Mouse (Mus musculus) kidney, embryonic 14.5 days (tissue): ENCODE measurements around the gene Cmtm1. TPM values are rescaled to one million over a fixed set of nuclear protein-coding genes. Genes with fewer than 3 reads are reported as not detected.
"Not testable (repeated sequence)": the region's sequence is repeated elsewhere in the genome, so short reads cannot be mapped to it uniquely, and the experiment has no call there.

Experiments used
- ATAC-seq: fragments of 200-750 bp; cut with Nextera tagmentation; 2 replicates; pipeline ENCODE4 v1.8.0; 2017; ENCODE audit warnings: moderate number of reproducible peaks, mild to moderate bottlenecking, moderate TSS enrichment, moderate library complexity; ENCODE audit not compliant: low FRiP score, low TSS enrichment
- H3K27ac ChIP-seq: fragments of 300-500 bp; sonication (generic); 2 replicates; pipeline ENCODE4 v1.5.1; 2014; ENCODE audit warnings: low read depth, mild to moderate bottlenecking, low read length, moderate library complexity, mixed read lengths
- H3K27me3 ChIP-seq: fragments of 300-500 bp; sonication (generic); 2 replicates; pipeline ENCODE4 v1.6.1; 2014; ENCODE audit warnings: mild to moderate bottlenecking, low read length; ENCODE audit not compliant: control insufficient read depth, insufficient read depth
- H3K36me3 ChIP-seq: fragments of 300-500 bp; sonication (generic); 2 replicates; pipeline ENCODE4 v1.6.1; 2014; ENCODE audit warnings: low read length, mixed read lengths; ENCODE audit not compliant: control insufficient read depth, insufficient read depth
- H3K4me1 ChIP-seq: fragments of 300-500 bp; sonication (generic); 2 replicates; pipeline ENCODE4 v1.6.1; 2014; ENCODE audit warnings: low read length, mixed read lengths; ENCODE audit not compliant: control insufficient read depth, insufficient read depth
- H3K4me2 ChIP-seq: fragments of 300-500 bp; sonication (generic); replicated peaks from 2 replicates; pipeline ENCODE4 v1.6.1; 2014; ENCODE audit warnings: low read depth, mild to moderate bottlenecking, low read length
- H3K4me3 ChIP-seq: fragments of 300-500 bp; sonication (generic); 2 replicates; pipeline ENCODE4 v1.5.1; 2014; ENCODE audit warnings: mild to moderate bottlenecking, low read length
- H3K9ac ChIP-seq: fragments of 300-500 bp; sonication (generic); 2 replicates; pipeline ENCODE4 v1.6.1; 2014; ENCODE audit warnings: low read depth, mild to moderate bottlenecking, low read length, moderate library complexity
- H3K9me3 ChIP-seq: fragments of 300-500 bp; sonication (generic); 2 replicates; pipeline ENCODE4 v1.6.1; 2016; ENCODE audit warnings: low read length; ENCODE audit not compliant: control insufficient read depth
- WGBS: fragments of 180-500 bp; shearing (Covaris S2); extraction: QIAGEN DNeasy Blood & Tissue Kit; methylation state at CpG from one replicate; pipeline ENCODE4 v1.1.7; 2014; 5-methylcytosine and 5-hydroxymethylcytosine counted together
- polyA plus RNA-seq: library from polyadenylated mRNA; unstranded; fragments of >200 nt; fragmentation: Nextera tagmentation; extraction: Ambion mirVana; gene quantifications from 2 replicates; pipeline ENCODE4 v1.2.1, GENCODE M21; 2014

Cmtm1 gene
- polyA plus RNA-seq, 1 experiment from 2014 or later, result not detected

DNA sequence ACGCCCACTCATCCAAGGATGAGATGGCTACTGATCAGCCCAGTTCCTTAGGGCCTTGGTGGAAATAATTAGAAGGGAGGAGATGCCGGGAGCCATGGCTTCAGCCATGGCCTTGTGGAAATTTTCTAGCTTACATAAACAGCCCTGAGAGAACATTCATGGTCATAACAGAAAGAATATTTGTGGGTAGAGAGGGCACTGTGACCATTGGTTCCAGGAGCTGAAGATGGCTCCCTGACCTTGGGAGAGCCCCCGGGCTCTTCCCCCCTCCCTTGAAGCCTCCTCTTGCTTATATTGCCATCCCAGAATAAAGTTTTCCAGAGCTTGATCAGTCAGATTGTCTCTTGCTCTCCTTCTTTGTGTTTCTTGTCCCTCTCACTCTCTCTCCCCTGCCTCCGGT, 7.4 kb downstream of the Cmtm1 start:
- H3K36me3 ChIP-seq, H3K27me3 ChIP-seq, H3K4me3 ChIP-seq, H3K9me3 ChIP-seq, H3K27ac ChIP-seq, H3K4me2 ChIP-seq, H3K9ac ChIP-seq, H3K4me1 ChIP-seq, ATAC-seq: not testable (repeated sequence)
- WGBS, result 90% methylated on average over 4 of the region's 4 CpGs

- not testable (repeated sequence) for H3K27ac ChIP-seq, ATAC-seq, H3K4me1 ChIP-seq, H3K9ac ChIP-seq, H3K4me3 ChIP-seq, H3K36me3 ChIP-seq, H3K9me3 ChIP-seq, H3K27me3 ChIP-seq, H3K4me2 ChIP-seq
- WGBS, result 23% methylated on average over 3 of the region's 3 CpGs
These were observed 8.4 kb downstream of the Cmtm1 start for GRCm38 (mm10) chr8:104301577-104301976.

GRCm38 (mm10) chr8:104294396-104294795, 15.5 kb downstream of the Cmtm1 start:
- WGBS, result 81% methylated on average over 1 of the region's 1 CpGs
- no peaks in the 10 kb centered on the region for H3K36me3 ChIP-seq
- no peak overlapping the region for H3K9ac ChIP-seq
- H3K4me2 ChIP-seq, result no peak overlapping the region
- H3K4me3 ChIP-seq, result no peak overlapping the region
- H3K27ac ChIP-seq, result no peak overlapping the region
- no peak for ATAC-seq
- H3K4me1 ChIP-seq, result no peaks in the 10 kb centered on the region
- H3K27me3 ChIP-seq, result no peaks in the 10 kb centered on the region
- H3K9me3 ChIP-seq, result no peaks in the 10 kb centered on the region

- ATAC-seq, H3K27me3 ChIP-seq, H3K36me3 ChIP-seq, H3K4me2 ChIP-seq, H3K9me3 ChIP-seq, H3K9ac ChIP-seq, H3K4me1 ChIP-seq, H3K27ac ChIP-seq, H3K4me3 ChIP-seq: not testable (repeated sequence)
- 89% methylated on average over 12 of the region's 12 CpGs for WGBS
These were observed 16.9 kb downstream of the Cmtm1 start, which contains the start of gene Cmtm2a for GRCm38 (mm10) chr8:104293081-104293480. Gene Cmtm2a, minus strand, starts transcription at chr8:104293181.

DNA sequence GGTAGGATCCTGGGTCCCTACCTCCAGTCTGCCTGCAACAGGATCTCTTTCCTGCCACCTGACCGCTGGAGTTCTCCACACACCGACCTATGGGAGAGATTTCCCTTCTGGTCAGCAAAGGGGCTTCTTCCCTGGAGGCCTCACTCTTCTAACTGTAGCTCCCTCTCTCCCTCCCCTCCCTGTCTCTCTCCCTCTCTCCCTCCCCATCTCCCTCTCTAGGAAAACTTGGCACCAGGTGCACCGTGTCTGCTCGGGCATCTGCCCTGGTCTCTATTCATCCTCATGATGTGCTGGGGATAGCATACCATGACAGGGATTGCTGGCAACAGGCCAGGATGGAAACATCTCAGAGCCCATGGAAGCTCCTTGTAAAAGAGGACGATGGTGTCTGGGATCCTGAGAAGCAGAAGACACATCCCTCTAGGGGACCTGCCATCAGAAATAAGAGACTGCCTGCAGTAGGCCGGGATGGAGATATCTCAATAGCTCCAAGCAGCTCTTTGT, 41.0 kb downstream of the Cmtm1 start:
- Histone ChIP-seq H3K9ac (no peak overlapping the region), H3K9me3 (no peaks in the 10 kb centered on the region), H3K4me3 (no peak overlapping the region), H3K4me2 (no peak overlapping the region), H3K27me3 (no peaks in the 10 kb centered on the region), H3K4me1 (no peaks in the 10 kb centered on the region), H3K27ac (no peak overlapping the region), H3K36me3 (peaks cover 2% of the 10 kb centered on the region; the same call in 1 of the 2 replicates)
- no peak; the same call in 1 of the 2 replicates for ATAC-seq
- 93% methylated on average over 6 of the region's 6 CpGs for WGBS

- no peak for ATAC-seq
These were observed 41.6 kb downstream of the Cmtm1 start for GRCm38 (mm10) chr8:104268368-104268767.

DNA sequence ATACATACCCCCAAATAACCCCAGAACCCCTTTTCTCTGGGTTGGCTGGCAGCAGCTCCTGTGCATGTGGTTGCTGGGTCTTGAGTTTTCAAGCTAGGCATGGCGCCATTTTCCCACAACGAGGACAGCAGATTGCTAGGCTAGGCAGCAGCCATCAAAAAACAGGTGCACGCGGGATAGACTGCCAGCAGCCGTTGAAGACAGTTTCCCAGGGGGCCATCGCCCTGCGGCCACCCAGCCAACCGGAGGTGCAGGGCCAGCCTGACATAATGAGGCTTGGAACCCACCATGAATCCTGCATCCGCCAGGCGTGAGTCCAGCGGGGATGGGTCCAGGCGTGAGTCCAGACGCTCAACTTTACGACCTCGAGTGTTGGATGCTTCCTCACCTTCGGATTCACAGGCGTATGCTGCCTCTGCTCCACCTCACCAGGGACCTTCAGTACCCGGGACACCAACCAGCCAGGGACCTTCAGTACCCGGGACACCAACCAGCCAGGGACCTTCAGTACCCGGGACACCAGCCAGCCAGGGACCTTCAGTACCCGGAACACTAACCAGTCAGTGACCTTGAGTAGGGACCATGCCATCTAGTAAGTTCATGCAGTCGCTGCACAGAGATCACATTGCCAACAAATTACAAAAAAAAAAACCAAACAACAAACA, 45.5 kb downstream of the Cmtm1 start:
- 96% methylated on average over 22 of the region's 22 CpGs for WGBS
- not testable (repeated sequence) for H3K4me2 ChIP-seq, H3K27me3 ChIP-seq, H3K36me3 ChIP-seq, H3K27ac ChIP-seq, H3K9ac ChIP-seq, H3K9me3 ChIP-seq, H3K4me1 ChIP-seq, ATAC-seq, H3K4me3 ChIP-seq

More at GRCm38 (mm10) chr8:104268368-104268767, 41.6 kb downstream of the Cmtm1 start:
- H3K9me3 ChIP-seq, result no peaks in the 10 kb centered on the region
- H3K36me3 ChIP-seq, result peaks cover 7% of the 10 kb centered on the region; the same call in 1 of the 2 replicates
- H3K4me3 ChIP-seq, result no peak overlapping the region
- H3K4me1 ChIP-seq, result no peaks in the 10 kb centered on the region
- H3K27ac ChIP-seq, result no peak overlapping the region
- no peak overlapping the region for H3K4me2 ChIP-seq
- no peaks in the 10 kb centered on the region for H3K27me3 ChIP-seq
- H3K9ac ChIP-seq, result no peak overlapping the region

DNA sequence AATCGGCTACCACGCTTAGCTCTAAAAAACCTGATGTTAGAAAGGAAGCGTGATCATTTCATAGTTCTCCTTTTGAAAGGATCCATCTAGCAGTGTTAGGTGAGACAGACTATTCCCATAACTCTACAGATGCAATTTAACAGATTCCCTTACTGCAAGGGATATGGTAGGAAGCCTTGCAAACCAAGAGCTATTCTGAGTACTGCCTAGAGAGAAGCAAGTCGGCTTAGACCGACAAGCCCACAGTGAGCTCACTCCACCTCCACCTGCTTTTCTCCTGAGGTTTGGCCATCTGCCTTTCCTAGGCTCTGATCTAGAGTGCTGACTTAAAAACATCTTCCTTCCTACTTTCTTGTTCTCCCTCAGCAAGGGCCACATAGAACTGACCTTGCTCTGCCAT, 48.1 kb downstream of the Cmtm1 start:
- 98% methylated on average over 5 of the region's 5 CpGs for WGBS
- ATAC-seq, H3K27ac ChIP-seq: not testable (repeated sequence)

GRCm38 (mm10) chr8:104253016-104253415, 56.9 kb downstream of the Cmtm1 start:
- no peaks in the 10 kb centered on the region for H3K9me3 ChIP-seq
- no peak overlapping the region for H3K4me3 ChIP-seq
- H3K27me3 ChIP-seq, result no peaks in the 10 kb centered on the region
- no peak overlapping the region for H3K4me2 ChIP-seq
- peaks cover 6% of the 10 kb centered on the region; the same call in 1 of the 2 replicates for H3K36me3 ChIP-seq
- no peak for ATAC-seq
- H3K4me1 ChIP-seq, result 0 out of 2 replicates have a peak, but pooled peaks cover 4% of the 10 kb centered on the region
- H3K9ac ChIP-seq, result no peak overlapping the region
- H3K27ac ChIP-seq, result no peak overlapping the region
- WGBS, result 92% methylated on average over 3 of the region's 3 CpGs

More for the DNA sequence above, 48.1 kb downstream of the Cmtm1 start:
- H3K9ac ChIP-seq, H3K4me3 ChIP-seq, H3K27me3 ChIP-seq, H3K4me1 ChIP-seq, H3K4me2 ChIP-seq, H3K9me3 ChIP-seq: not testable (repeated sequence)
- peaks cover 26% of the 10 kb centered on the region for H3K36me3 ChIP-seq
